Mouse (Mus musculus) liver, postnatal 0 days (tissue): ENCODE results near the gene Syne4.

Source experiments
- CTCF ChIP-seq: sonication (generic); IDR thresholded peaks from 2 replicates; pipeline ENCODE4 v1.5.1; 2016; ENCODE audit warnings: antibody characterized with exemption, low read depth
- EP300 ChIP-seq: IDR thresholded peaks from 2 replicates; pipeline ENCODE4 v1.6.1; 2016; ENCODE audit warnings: antibody characterized with exemption, low read depth, mild to moderate bottlenecking

GRCm38 (mm10) chr7:30359276-30359865, 44.8 kb downstream of the Syne4 start:
- TF ChIP-seq EP300 (no peak), CTCF (0 out of 2 replicates have a peak, but pooled peaks have one; percentile 11)
